Mouse (Mus musculus): ENCODE measurements at regions not wholly inside any gene's neighbourhood (a gene's known extent, or its start where the extent isn't known, plus 50 kb on each side); places are given as distances from the start of the nearest gene placed in this dataset.
"Not testable (repeated sequence)": the region's sequence is repeated elsewhere in the genome, so short reads cannot be mapped to it uniquely, and the experiment has no call there.

GRCm38 (mm10) chr11:40510325-40511239 lies 184.4 kb downstream of the Mat2b start:
- no peak for DNase-seq

DNA sequence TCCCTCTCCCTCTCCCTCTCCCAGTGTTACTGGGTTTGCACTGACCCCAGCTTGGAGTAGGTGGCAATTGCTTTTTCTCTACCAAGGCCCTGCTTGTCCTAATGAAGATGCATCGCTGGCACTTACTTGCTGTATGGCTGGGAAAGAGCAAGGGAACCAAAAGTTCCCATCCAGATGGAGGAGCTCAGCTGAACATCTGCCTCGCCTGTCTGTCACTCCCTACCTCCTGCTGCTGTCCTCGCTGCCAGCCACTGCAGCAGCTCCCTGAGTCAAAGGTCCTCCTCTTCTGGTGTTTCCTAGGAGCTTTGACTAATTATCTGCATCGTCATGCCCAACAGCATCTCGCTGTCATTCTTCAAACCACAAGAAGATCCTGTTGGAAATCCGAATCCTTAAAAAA lies 203.4 kb downstream of the Mat2b start:
- no peak for DNase-seq

GRCm38 (mm10) chr11:40478171-40478570 lies 216.8 kb downstream of the Mat2b start:
- not testable (repeated sequence) for DNase-seq

GRCm38 (mm10) chr11:40477294-40477693 lies 217.7 kb downstream of the Mat2b start:
- no peak for DNase-seq

DNA sequence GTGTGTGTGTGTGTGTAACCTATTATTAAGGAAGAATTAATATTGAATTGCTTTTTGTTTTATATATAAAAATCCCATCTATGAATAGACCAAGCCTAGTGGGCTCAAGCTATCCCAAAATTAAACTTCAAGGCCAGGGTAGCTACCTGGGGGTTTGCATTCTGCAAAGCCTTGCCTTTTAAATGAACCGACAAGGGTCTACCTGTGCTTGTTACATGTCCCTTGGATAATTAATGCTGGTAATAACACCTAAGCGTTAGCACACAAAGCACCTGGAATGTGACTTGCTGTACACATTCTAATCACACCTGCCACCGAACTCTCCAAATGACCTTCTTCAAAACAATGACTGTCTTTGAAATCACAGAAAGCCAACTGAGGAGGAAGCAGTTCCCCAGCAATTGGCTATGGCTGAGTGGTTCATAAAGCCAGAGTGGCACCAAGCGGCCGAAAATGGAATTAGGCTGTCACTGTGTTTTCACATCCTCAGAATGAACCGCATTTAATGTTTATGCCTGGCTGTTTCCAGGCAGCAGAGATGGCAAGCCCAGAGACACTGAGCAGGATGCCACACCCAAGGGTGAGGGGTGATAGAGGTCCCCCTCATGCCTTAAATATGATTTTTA lies 225.8 kb downstream of the Mat2b start:
- no peak for DNase-seq

DNA sequence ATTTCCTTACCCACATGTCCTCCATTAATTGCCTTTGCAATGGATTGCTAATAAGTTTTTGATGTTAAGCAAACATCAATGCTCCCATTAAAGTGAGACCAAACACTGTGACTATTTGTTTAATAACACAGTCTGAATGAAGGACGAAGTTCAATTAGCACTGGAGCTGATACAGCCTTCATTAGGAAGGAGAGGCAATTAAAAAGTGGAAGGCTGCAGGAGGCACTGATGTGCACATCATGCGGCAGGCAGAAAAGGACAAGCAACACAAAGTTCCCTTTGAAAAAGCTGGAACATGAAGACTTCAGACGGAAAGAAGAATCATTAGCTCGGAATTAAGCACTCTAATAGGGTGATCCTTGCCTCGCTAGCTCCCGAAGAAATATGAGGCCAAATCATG lies 238.4 kb downstream of the Mat2b start:
- no peak for DNase-seq

- DNase-seq: not testable (repeated sequence)
Measured at GRCm38 (mm10) chr11:40454994-40455393, 240.0 kb downstream of the Mat2b start.

DNA sequence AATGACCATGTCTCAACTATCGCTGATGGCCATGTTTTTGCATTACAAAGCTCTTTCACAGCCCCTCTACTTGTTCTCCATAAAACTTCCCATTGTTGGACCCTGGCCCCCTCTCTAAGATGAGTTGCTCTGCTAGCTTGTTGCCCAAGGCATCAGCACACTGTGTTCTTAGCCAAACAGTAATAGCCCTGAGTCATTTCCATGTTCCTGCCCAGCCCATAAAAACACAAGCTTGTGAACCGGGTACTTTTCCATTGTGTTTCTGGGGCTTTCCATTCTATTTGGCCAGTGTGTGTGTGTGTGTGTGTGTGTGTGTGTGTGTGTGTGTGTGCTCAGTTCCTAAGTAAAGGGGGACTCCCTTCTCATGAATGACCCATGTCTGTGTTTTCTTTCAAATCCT lies 248.2 kb downstream of the Mat2b start:
- DNase-seq: no peak

DNA sequence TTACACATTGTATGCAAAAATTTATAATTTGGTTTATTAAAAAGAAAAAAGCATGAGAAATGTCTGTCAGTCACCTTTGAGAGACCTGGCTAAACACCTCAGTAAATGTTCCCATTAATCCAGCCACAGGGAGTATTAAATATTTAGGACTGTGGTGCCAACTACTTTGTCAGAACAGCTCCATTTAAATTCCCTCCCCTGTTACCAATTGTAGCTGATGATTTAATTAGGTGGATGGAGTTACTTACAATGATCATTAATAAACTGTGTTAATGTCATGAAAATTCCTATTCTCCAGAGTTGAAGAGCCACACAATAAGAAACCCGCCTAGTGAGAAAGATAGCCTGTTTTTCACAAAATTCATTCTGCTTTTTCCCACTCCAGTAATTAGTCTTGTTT lies 261.0 kb downstream of the Mat2b start:
- no peak for DNase-seq

DNA sequence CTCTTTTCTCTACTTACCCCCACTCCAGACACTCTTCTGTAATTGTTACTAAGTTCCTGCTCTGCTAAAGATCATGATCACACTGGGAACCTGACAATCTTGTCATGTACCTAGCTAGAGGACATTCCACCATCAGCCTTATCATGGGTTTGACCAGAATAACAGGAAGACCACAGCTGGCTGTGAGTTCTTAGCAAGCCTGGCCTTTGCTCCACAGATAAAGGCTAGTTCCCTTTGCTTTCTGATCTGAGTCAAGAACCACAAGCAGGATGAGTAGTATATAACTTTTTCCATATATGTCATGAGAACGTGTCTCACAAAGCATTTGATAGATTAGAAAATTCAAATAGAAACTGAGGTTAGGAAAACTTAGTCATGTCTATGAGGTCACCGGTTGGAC lies 266.1 kb downstream of the Mat2b start:
- DNase-seq: no peak

GRCm38 (mm10) chr11:40424316-40424715 lies 270.7 kb downstream of the Mat2b start:
- no peak for DNase-seq

GRCm38 (mm10) chr11:40407571-40407970 lies 287.4 kb downstream of the Mat2b start:
- DNase-seq: no peak

GRCm38 (mm10) chr11:40402249-40402648 lies 292.8 kb downstream of the Mat2b start:
- DNase-seq: peak in 1 of 2 experiments; percentile 15

DNA sequence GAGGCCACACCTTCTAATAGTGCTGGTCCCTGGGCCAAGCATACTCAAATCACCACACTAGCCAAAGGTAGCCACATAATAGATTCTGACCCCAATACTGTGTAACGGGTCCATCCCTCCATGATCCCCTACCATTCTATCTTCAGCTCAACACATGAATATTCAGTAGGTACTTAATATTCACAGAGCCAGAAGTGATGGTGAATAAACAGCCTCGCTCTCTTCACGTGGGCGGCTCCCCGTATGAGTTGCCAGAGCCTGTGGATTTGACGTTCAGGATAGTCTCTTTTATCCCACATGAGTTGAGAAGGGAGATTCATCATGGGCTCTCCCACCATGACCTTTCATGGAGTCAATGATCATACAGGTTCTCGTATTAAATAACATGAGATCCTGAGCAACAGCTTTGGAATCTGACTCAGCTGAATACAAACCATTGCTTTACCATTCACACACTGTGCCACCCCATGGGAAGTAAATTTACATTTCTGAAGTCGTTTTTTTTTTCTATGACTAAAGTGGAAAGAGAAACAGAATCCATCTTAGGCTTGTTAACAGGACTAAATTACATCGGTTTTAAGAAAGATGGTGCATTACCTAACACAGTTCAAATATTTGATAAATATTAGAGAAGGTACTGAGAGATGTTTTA lies 297.4 kb downstream of the Mat2b start:
- no peak for DNase-seq

DNA sequence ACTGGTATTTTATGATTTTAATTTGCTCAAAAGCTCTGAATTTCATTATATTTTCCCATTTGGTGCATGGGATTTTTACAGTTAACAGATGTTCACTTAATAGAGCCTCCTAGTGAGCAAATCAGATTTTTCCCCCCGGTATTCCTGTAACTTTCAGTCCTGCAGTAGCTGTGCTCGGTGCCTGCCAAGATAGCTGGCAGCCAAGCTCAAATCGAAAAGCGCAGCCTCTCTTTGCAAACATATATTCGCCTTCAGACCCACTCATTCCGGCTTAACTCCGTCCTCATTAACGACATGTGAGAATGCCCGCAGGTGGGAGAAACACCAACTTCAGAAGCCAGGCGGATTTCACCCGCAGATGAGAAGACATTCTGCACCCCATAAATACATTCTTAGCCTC lies 299.7 kb downstream of the Mat2b start:
- no peak for DNase-seq

DNA sequence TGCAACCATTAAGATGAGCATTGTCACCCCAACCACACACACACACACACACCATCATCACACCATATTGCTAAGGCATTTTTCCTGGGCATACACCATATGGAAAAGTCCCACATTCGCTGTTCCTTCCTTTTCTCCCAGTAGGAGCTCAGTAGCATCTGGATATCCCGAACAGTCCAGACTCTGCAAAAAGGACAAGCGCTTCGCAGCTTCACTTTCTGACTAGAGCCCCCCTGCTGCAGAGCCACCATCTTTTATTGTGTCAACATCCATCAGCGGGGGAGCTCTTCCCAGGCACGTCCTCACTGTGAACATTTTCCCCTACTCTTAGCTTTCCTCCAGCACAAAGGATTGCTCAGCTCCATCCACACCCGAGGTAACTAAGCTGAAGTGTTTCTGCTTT lies 300.1 kb downstream of the Mat2b start:
- no peak for DNase-seq

DNA sequence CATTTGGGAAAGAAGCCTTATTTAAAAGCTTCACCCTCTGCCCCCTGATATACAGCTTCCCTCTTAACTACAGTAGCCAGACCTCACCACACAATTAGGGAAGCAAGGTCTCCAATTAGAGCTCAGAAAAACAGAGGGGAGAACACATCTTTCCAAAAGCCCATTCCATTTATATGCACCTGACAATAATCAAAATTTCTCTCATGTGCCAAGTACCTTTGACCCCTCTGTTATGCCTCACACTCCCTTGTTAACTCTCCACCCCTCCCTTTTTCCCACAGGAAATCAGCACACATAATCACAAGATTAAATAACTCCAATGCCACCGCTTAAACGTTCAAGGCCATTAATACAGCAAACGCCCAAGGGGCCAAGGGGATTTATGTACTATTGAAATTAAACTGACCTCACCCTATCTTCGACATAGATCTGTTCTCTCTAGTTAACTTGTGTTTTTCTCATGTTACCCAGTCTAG lies 300.7 kb downstream of the Mat2b start:
- DNase-seq: no peak

- DNase-seq: no peak
Measured at GRCm38 (mm10) chr11:40380696-40381095, 314.3 kb downstream of the Mat2b start.

GRCm38 (mm10) chr11:40371696-40372095 lies 323.3 kb downstream of the Mat2b start:
- no peak for DNase-seq

DNA sequence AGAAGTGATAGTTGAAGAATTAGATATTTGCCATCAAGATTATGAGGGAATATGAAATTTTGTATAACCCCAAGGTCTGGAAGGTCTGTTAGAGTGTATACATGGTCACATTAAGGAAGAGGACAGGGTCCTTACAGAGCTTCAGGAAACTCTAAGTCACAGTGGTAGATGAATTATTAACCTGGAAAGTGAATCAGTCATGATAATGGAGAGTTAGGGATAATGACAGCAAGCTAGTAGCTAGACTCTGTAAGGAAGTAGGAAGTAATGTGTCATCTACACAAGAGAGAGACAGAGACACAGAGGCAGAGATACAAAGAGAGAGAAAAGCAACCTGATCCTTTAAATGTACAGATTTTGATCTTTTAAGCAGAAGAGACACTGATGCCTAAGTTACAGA lies 328.4 kb downstream of the Mat2b start:
- DNase-seq: no peak

DNA sequence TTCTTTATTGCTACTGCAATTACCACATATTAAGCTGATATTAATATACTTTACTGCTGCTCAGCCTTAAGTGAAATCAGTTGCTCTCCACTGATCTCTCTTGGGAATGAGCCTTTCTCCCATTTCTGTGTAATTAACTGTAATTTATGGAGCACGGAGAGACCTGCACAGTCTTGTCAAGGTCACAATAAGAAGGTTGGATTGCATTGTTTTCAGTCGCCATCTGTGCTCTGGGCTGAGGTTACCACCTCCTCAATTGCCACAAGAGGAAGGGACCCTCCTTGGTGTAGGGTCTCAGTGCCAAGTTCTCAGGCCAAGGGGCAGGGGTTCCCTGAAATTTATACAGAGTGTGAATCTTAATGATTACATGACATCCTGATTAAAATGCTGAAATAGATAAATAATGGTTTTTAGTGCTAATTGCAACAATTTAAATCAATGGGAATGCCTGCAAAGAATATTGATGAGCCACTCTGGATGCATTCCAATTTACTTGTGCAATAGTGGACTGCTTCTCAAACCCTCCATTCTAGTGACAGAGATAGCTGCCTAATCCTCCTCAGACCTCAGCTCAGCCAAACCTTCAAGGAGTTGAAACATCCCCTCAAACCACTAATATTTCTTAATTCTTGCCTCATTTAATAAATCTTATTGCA lies 332.3 kb downstream of the Mat2b start:
- no peak for DNase-seq

Data from lung, adult 18-20 months (tissue).